Mouse (Mus musculus): ENCODE measurements around the gene Mef2a.

Mef2a gene

GRCm38 (mm10) chr7:67372729-67373583 lies at the start of gene Mef2a:
Gene Mef2a, minus strand, starts transcription at chr7:67372858.
- DNase-seq (ENCODE audit: low spot score): peak; percentile 98

GRCm38 (mm10) chr7:67421476-67422186 lies 49.0 kb upstream of the Mef2a start:
- peak; percentile 34 for DNase-seq (ENCODE audit: low spot score)

GRCm38 (mm10) chr7:67421088-67421475 lies 48.4 kb upstream of the Mef2a start:
- no peak for DNase-seq (ENCODE audit: low spot score)

- no peak for DNase-seq (ENCODE audit: low spot score)
Measured at GRCm38 (mm10) chr7:67419591-67420314, 47.1 kb upstream of the Mef2a start.

GRCm38 (mm10) chr7:67418122-67418521 lies 45.5 kb upstream of the Mef2a start:
- no peak for DNase-seq (ENCODE audit: low spot score)

- no peak for DNase-seq (ENCODE audit: low spot score)
Measured at GRCm38 (mm10) chr7:67414766-67415165, 42.1 kb upstream of the Mef2a start.

- DNase-seq (ENCODE audit: low spot score): no peak
Measured at GRCm38 (mm10) chr7:67412686-67413085, 40.0 kb upstream of the Mef2a start.

GRCm38 (mm10) chr7:67407019-67407418 lies 34.4 kb upstream of the Mef2a start:
- DNase-seq (ENCODE audit: low spot score): no peak

- no peak for DNase-seq (ENCODE audit: low spot score)
Measured at GRCm38 (mm10) chr7:67404176-67404575, 31.5 kb upstream of the Mef2a start.

- no peak for DNase-seq (ENCODE audit: low spot score)
Measured at GRCm38 (mm10) chr7:67402353-67402752, 29.7 kb upstream of the Mef2a start.

- no peak for DNase-seq (ENCODE audit: low spot score)
Measured at GRCm38 (mm10) chr7:67401379-67401778, 28.7 kb upstream of the Mef2a start.

- DNase-seq (ENCODE audit: low spot score): no peak
Measured at GRCm38 (mm10) chr7:67390760-67391159, 18.1 kb upstream of the Mef2a start.

- no peak for DNase-seq (ENCODE audit: low spot score)
Measured at GRCm38 (mm10) chr7:67390095-67390494, 17.4 kb upstream of the Mef2a start.

- DNase-seq (ENCODE audit: low spot score): peak; percentile 53
Measured at GRCm38 (mm10) chr7:67384942-67385872, 12.5 kb upstream of the Mef2a start.

- DNase-seq (ENCODE audit: low spot score): no peak
Measured at GRCm38 (mm10) chr7:67380174-67381129, 7.8 kb upstream of the Mef2a start.

- no peak for DNase-seq (ENCODE audit: low spot score)
Measured at GRCm38 (mm10) chr7:67376796-67377195, 4.1 kb upstream of the Mef2a start.

- no peak for DNase-seq (ENCODE audit: low spot score)
Measured at GRCm38 (mm10) chr7:67373975-67374374, 1.3 kb upstream of the Mef2a start.

- DNase-seq (ENCODE audit: low spot score): no peak
Measured at GRCm38 (mm10) chr7:67373584-67373960, 914 bp upstream of the Mef2a start.

- peak; percentile 21 for DNase-seq (ENCODE audit: low spot score)
Measured at GRCm38 (mm10) chr7:67371891-67372672, 576 bp downstream of the Mef2a start.
